Mouse (Mus musculus) heart, postnatal 0 days (tissue): ENCODE data around the gene Cript. TPM values are rescaled to one million over a fixed set of nuclear protein-coding genes. Genes with fewer than 3 reads are reported as not detected.

Source experiments
- ATAC-seq: fragments of 200-750 bp; cut with Nextera tagmentation; 2 replicates; pipeline ENCODE4 v1.8.0; 2017; ENCODE audit warnings: low read depth, moderate number of reproducible peaks, moderate library complexity; ENCODE audit not compliant: insufficient read depth
- DNase-seq: peaks from one replicate; pipeline ENCODE4 v3.0.0-alpha.2; 2016; ENCODE audit warnings: low spot score
- H3K27ac ChIP-seq: fragments of 300-500 bp; sonication (generic); 2 replicates; pipeline ENCODE4 v1.5.1; 2014; ENCODE audit warnings: low read depth, mild to moderate bottlenecking
- H3K27me3 ChIP-seq: fragments of 300-500 bp; sonication (generic); 2 replicates; pipeline ENCODE4 v1.6.1; 2014; ENCODE audit warnings: low read length, mixed read lengths; ENCODE audit not compliant: control insufficient read depth, insufficient read depth
- H3K36me3 ChIP-seq: fragments of 300-500 bp; sonication (generic); replicated peaks from 2 replicates; pipeline ENCODE4 v1.6.1; 2014; ENCODE audit warnings: low read length, mixed read lengths; ENCODE audit not compliant: control insufficient read depth, insufficient read depth
- H3K4me1 ChIP-seq: fragments of 300-500 bp; sonication (generic); 2 replicates; pipeline ENCODE4 v1.6.1; 2014; ENCODE audit warnings: antibody characterized with exemption; ENCODE audit not compliant: control insufficient read depth, insufficient read depth
- H3K4me2 ChIP-seq: fragments of 300-500 bp; sonication (generic); 2 replicates; pipeline ENCODE4 v1.6.1; 2014; ENCODE audit warnings: low read depth, mild to moderate bottlenecking, low read length, moderate library complexity
- H3K4me3 ChIP-seq: fragments of 300-500 bp; sonication (generic); 2 replicates; pipeline ENCODE4 v1.5.1; 2014; ENCODE audit warnings: low read depth, low read length
- H3K9ac ChIP-seq: fragments of 300-500 bp; sonication (generic); replicated peaks from 2 replicates; pipeline ENCODE4 v1.6.1; 2014; ENCODE audit warnings: low read depth, low read length, mixed read lengths
- H3K9me3 ChIP-seq: fragments of 300-500 bp; sonication (generic); replicated peaks from 2 replicates; pipeline ENCODE4 v1.6.1; 2016; ENCODE audit warnings: low read length; ENCODE audit not compliant: control insufficient read depth
- CTCF ChIP-seq: IDR thresholded peaks from 2 replicates; pipeline ENCODE4 v1.5.1; 2016; ENCODE audit warnings: antibody characterized with exemption, control low read depth, low read depth
- EP300 ChIP-seq: IDR thresholded peaks from 2 replicates; pipeline ENCODE4 v1.6.1; 2016; ENCODE audit warnings: antibody characterized with exemption, low read depth
- WGBS: fragments of 180-500 bp; shearing (Covaris S2); extraction: QIAGEN DNeasy Blood & Tissue Kit; methylation state at CpG from one replicate; pipeline ENCODE4 v1.1.7; 2014; 5-methylcytosine and 5-hydroxymethylcytosine counted together
- polyA plus RNA-seq: library from polyadenylated mRNA; unstranded; fragments of >200 nt; fragmentation: Nextera tagmentation; extraction: Ambion mirVana; gene quantifications from 2 replicates; pipeline ENCODE4 v1.2.1, GENCODE M21; 2015
- total RNA-seq: library from RNA; depleted of rRNA; stranded (reverse); fragments of >200 nt; gene quantifications from 2 replicates; pipeline ENCODE4 v1.2.3, GENCODE M21; 2014; ENCODE audit warnings: low replicate concordance

The Cript gene
- total and polyA plus RNA-seq, 2 experiments from 2014 or later, result 34.7 to 116 TPM

DNA sequence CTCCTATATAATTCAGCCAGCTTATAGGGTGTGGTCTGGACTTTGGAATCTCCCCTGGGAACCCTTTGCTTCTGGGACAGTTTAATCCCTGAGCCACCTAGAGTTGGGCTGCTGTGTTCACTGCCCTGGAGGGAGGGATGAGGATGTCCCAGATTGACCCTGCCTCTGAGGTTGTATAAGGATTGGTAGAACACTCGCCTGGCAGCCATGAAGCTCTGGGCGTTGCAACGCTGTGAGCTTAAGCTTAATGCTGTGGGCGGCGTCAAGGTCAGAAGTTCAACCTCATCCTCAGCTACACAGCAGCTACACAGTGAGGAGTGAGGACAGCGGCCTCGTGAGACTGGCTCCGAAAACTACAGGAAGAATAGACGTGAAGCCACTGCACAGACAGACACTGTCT, 42.9 kb upstream of the Cript start:
- Histone ChIP-seq H3K4me1 (peaks cover 30% of the 10 kb centered on the region), H3K27me3 (no peaks in the 10 kb centered on the region), H3K4me3 (no peak overlapping the region), H3K4me2 (no peak overlapping the region), H3K36me3 (peaks cover 9% of the 10 kb centered on the region; the same call in 1 of the 2 replicates), H3K9ac (no peak overlapping the region), H3K27ac (peak overlapping the region; percentile 48; the same call in 1 of the 2 replicates), H3K9me3 (no peaks in the 10 kb centered on the region)
- ATAC-seq (peak; percentile 73), DNase-seq (peak; percentile 43)
- WGBS, result 38% methylated on average over 9 of the region's 9 CpGs
- TF ChIP-seq EP300, result no peak
- TF ChIP-seq CTCF, result peak; percentile 26

DNA sequence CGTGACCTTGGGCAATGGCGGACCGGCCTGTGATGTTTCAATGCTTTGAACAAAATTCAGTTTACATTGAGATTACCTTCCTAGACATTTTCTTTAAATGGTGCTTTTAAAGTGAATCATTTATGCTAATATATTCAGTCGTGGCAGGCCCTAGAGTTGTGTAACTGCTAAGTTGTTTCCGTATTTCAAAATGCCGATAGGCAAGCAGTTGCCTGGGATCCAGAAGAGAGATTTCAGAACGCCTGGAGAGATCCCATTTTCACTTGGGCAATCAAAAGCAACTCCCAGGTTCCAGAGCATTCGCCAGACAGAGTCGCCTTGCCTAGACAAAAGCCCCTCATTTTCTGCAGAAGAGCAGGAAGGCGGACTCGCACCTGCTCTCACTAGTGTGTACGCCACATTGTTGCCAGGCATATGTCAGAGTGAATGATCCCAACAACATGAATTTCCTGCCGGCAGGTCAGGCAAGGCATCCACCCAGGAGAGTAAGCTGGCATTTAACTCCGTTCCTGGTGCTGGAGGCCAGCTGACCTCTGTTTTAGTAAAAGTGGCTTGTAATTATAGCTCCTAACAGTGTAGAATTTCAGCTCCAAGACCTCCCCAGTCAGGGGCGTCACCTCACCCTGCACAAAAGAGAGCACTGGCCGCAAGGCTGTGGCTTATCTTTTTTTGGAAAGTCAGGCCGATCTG, 38.8 kb upstream of the Cript start:
- Histone ChIP-seq H3K4me3 (no peak overlapping the region), H3K9ac (no peak overlapping the region), H3K27ac (peak overlapping the region; percentile 52), H3K27me3 (no peaks in the 10 kb centered on the region), H3K36me3 (no peaks in the 10 kb centered on the region), H3K9me3 (no peaks in the 10 kb centered on the region), H3K4me1 (peaks cover 50% of the 10 kb centered on the region), H3K4me2 (peak overlapping the region; percentile 24; the same call in 1 of the 2 replicates)
- DNase-seq, result no peak
- WGBS, result 51% methylated on average over 17 of the region's 17 CpGs
- ATAC-seq, result no peak
- TF ChIP-seq EP300 (no peak), CTCF (no peak)

DNA sequence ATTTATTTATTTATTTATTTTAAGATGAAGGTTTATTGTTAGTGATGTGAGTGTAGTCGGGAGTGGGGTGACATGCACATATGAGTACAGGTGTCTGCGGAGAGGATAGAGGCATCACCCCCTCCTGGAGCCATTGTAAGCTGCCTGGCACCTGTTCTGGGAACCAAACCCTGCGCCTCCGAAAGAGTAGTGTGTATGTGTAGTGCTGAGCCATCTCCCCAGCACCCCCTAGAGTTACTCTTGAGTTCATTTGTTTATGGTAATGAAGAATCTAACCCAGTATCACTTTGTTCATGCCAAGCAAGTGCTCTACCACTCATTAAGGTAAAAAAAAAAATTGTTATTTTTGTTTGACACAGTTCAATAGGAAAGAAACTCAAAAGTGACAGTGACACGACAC, 37.2 kb upstream of the Cript start:
- Histone ChIP-seq H3K4me1 (peaks cover 40% of the 10 kb centered on the region), H3K27ac (peak overlapping the region; percentile 36; the same call in 1 of the 2 replicates)
- 77% methylated on average over 5 of the region's 5 CpGs for WGBS

DNA sequence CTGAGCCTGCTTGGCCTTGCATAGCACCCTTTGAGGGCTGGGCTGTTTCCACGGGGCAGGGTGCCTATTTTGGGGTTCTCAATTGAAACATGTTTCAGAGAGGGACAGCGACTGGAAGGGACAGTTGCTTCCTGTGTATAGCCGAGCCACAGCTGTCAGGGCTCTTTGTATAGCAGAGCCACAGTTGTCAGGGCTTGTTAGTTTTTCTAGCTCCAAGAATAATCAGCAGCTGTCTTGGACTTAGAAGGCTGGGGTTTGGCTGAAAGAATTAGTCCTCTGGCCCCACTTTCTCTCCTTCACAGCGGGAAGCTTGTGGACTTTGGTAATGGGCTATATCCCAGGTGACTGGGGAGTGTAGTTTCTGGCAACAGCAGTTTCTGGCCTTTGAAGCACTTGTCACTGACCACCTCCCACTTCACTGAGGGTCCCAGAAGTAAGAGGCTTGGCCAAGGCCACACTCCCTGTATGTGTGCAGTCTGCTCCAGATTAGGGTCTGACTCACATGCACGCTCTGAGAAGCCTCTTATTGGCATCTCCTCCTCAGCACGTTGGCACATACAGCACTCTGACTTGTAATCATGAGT, 36.7 kb upstream of the Cript start:
- Histone ChIP-seq H3K36me3 (no peaks in the 10 kb centered on the region), H3K4me1 (peaks cover 40% of the 10 kb centered on the region), H3K4me2 (no peak overlapping the region), H3K27me3 (no peaks in the 10 kb centered on the region), H3K9ac (peak overlapping the region; percentile 25; the same call in 1 of the 2 replicates), H3K27ac (peak overlapping the region; percentile 36; the same call in 1 of the 2 replicates), H3K9me3 (no peaks in the 10 kb centered on the region), H3K4me3 (no peak overlapping the region)
- ATAC-seq, result peak; percentile 52; the same call in 1 of the 2 replicates
- DNase-seq, result peak; percentile 39
- no peak for TF ChIP-seq EP300
- no peak for TF ChIP-seq CTCF
- 28% methylated on average over 6 of the region's 6 CpGs for WGBS

More for the DNA sequence above, 37.2 kb upstream of the Cript start:
- Histone ChIP-seq H3K4me2 (no peak overlapping the region), H3K4me3 (no peak overlapping the region), H3K9ac (no peak overlapping the region), H3K36me3 (no peaks in the 10 kb centered on the region), H3K9me3 (no peaks in the 10 kb centered on the region), H3K27me3 (no peaks in the 10 kb centered on the region)
- TF ChIP-seq EP300, result no peak
- TF ChIP-seq CTCF, result no peak
- peak; percentile 13 for DNase-seq
- ATAC-seq, result no peak

DNA sequence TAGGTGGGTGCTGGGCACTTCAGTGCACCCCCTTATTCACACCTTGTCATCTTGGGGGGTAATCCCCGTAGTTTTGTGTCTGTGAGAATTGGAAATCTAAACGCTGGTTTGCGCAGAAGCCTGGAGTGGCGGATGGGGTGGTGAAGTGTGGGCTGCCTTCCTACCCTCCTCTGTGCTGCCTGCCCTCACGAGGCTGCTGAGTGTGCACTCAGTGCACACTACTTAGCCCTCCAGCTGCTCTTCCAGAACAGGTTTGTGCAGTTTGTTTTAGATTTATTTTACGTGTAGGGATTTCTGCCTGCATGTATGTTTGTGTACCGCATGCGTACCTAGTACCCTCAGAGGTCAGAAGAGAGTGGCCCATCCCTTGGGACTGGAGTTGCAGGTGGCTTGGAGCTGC, 34.0 kb upstream of the Cript start:
- no peak overlapping the region for H3K9ac ChIP-seq
- no peaks in the 10 kb centered on the region for H3K27me3 ChIP-seq
- peaks cover 13% of the 10 kb centered on the region; the same call in 1 of the 2 replicates for H3K36me3 ChIP-seq
- ATAC-seq (no peak), DNase-seq (no peak)
- H3K4me2 ChIP-seq, result no peak overlapping the region
- peaks cover 40% of the 10 kb centered on the region for H3K4me1 ChIP-seq
- no peak overlapping the region for H3K4me3 ChIP-seq
- no peaks in the 10 kb centered on the region for H3K9me3 ChIP-seq
- WGBS, result 84% methylated on average over 8 of the region's 8 CpGs
- no peak overlapping the region for H3K27ac ChIP-seq
- no peak for TF ChIP-seq CTCF
- no peak for TF ChIP-seq EP300
